Mouse (Mus musculus): Measurements from ENCODE around the gene Prkcz. TPM values are rescaled to one million over a fixed set of nuclear protein-coding genes. Genes with fewer than 3 reads are reported as not detected.
A peak's percentile ranks its signal among the peaks of the same experiment; 100 is the strongest.
"Not testable (repeated sequence)": the region's sequence is repeated elsewhere in the genome, so short reads cannot be mapped to it uniquely, and the experiment has no call there.

Prkcz gene
- polyA plus RNA-seq, 1 experiment from 2014 or later = 63.3 TPM

- H3K36me3 ChIP-seq = no peaks in the 10 kb centered on the region
- 82% methylated on average over 7 of the region's 7 CpGs for WGBS
- no peak overlapping the region for H3K27ac ChIP-seq
- no peaks in the 10 kb centered on the region for H3K4me1 ChIP-seq (replicated peaks)
- no peaks in the 10 kb centered on the region for H3K9me3 ChIP-seq
- peaks cover 27% of the 10 kb centered on the region for H3K27me3 ChIP-seq
- ATAC-seq (ENCODE audit: low FRiP score) = no peak
- H3K9ac ChIP-seq = no peak overlapping the region
- no peak overlapping the region for H3K4me3 ChIP-seq
- H3K4me2 ChIP-seq = no peak overlapping the region
These were observed 6.6 kb downstream of the Prkcz start for GRCm38 (mm10) chr4:155354546-155354945.

GRCm38 (mm10) chr4:155354035-155354434 is 7.1 kb downstream of the Prkcz start:
- Histone ChIP-seq H3K27me3 (peaks cover 22% of the 10 kb centered on the region), H3K36me3 (no peaks in the 10 kb centered on the region), H3K4me1 (replicated peaks) (no peaks in the 10 kb centered on the region), H3K9ac (no peak overlapping the region), H3K9me3 (no peaks in the 10 kb centered on the region), H3K4me2 (no peak overlapping the region), H3K4me3 (no peak overlapping the region), H3K27ac (no peak overlapping the region)
- WGBS = 88% methylated on average over 6 of the region's 6 CpGs
- ATAC-seq (ENCODE audit: low FRiP score) = no peak

- no peaks in the 10 kb centered on the region for H3K4me1 ChIP-seq (replicated peaks)
- H3K27ac ChIP-seq = no peak overlapping the region
- no peaks in the 10 kb centered on the region for H3K9me3 ChIP-seq
- peaks cover 7% of the 10 kb centered on the region; the same call in 1 of the 2 replicates for H3K27me3 ChIP-seq
- no peak overlapping the region for H3K9ac ChIP-seq
- no peak overlapping the region for H3K4me3 ChIP-seq
- no peak overlapping the region for H3K4me2 ChIP-seq
- 95% methylated on average over 3 of the region's 3 CpGs for WGBS
- ATAC-seq (ENCODE audit: low FRiP score) = no peak
- H3K36me3 ChIP-seq = no peaks in the 10 kb centered on the region
These were observed 8.6 kb downstream of the Prkcz start for GRCm38 (mm10) chr4:155352581-155352980.

GRCm38 (mm10) chr4:155346350-155346749 is 14.8 kb downstream of the Prkcz start:
- Histone ChIP-seq H3K27me3 (peaks cover 3% of the 10 kb centered on the region; the same call in 1 of the 2 replicates), H3K4me3 (peak overlapping the region; percentile 70; the same call in 1 of the 2 replicates)

GRCm38 (mm10) chr4:155345608-155345953 is 15.6 kb downstream of the Prkcz start:
- Histone ChIP-seq H3K9me3 (no peaks in the 10 kb centered on the region), H3K9ac (peak overlapping the region; percentile 93), H3K4me1 (replicated peaks) (peaks cover 28% of the 10 kb centered on the region), H3K4me2 (peak overlapping the region; percentile 75), H3K27me3 (peaks cover 3% of the 10 kb centered on the region; the same call in 1 of the 2 replicates), H3K27ac (peak overlapping the region; percentile 96), H3K36me3 (no peaks in the 10 kb centered on the region), H3K4me3 (peak overlapping the region; percentile 70)
- under 1% methylated on average over 16 of the region's 16 CpGs for whole genome bisulfite sequencing
- ATAC-seq (ENCODE audit: low FRiP score) = peak; percentile 93

More at GRCm38 (mm10) chr4:155346350-155346749, 14.8 kb downstream of the Prkcz start:
- Histone ChIP-seq H3K27ac (peak overlapping the region; percentile 96), H3K9me3 (no peaks in the 10 kb centered on the region), H3K4me2 (peak overlapping the region; percentile 75), H3K4me1 (replicated peaks) (peaks cover 28% of the 10 kb centered on the region), H3K9ac (peak overlapping the region; percentile 93; the same call in 1 of the 2 replicates), H3K36me3 (no peaks in the 10 kb centered on the region)
- 93% methylated on average over 12 of the region's 12 CpGs for WGBS
- ATAC-seq (ENCODE audit: low FRiP score) = no peak

- Histone ChIP-seq H3K36me3 (no peaks in the 10 kb centered on the region), H3K4me2 (peak overlapping the region; percentile 75), H3K9me3 (no peaks in the 10 kb centered on the region), H3K9ac (peak overlapping the region; percentile 93), H3K27ac (peak overlapping the region; percentile 96), H3K4me1 (replicated peaks) (peaks cover 28% of the 10 kb centered on the region), H3K27me3 (peaks cover 3% of the 10 kb centered on the region; the same call in 1 of the 2 replicates), H3K4me3 (peak overlapping the region; percentile 70)
- peak; percentile 75 for ATAC-seq (ENCODE audit: low FRiP score)
- 5% methylated on average over 47 of the region's 47 CpGs for whole genome bisulfite sequencing
These were observed 16.2 kb downstream of the Prkcz start for GRCm38 (mm10) chr4:155344716-155345607.

- H3K4me3 ChIP-seq = peak overlapping the region; percentile 70
- peaks cover 3% of the 10 kb centered on the region; the same call in 1 of the 2 replicates for H3K27me3 ChIP-seq
- H3K36me3 ChIP-seq = no peaks in the 10 kb centered on the region
- H3K4me1 ChIP-seq (replicated peaks) = peaks cover 28% of the 10 kb centered on the region
- H3K27ac ChIP-seq = peak overlapping the region; percentile 96
- 51% methylated on average over 3 of the region's 3 CpGs for WGBS
- peak overlapping the region; percentile 93 for H3K9ac ChIP-seq
- peak overlapping the region; percentile 75 for H3K4me2 ChIP-seq
- H3K9me3 ChIP-seq = no peaks in the 10 kb centered on the region
- ATAC-seq (ENCODE audit: low FRiP score) = no peak
These were observed 16.9 kb downstream of the Prkcz start for GRCm38 (mm10) chr4:155344299-155344600.

DNA sequence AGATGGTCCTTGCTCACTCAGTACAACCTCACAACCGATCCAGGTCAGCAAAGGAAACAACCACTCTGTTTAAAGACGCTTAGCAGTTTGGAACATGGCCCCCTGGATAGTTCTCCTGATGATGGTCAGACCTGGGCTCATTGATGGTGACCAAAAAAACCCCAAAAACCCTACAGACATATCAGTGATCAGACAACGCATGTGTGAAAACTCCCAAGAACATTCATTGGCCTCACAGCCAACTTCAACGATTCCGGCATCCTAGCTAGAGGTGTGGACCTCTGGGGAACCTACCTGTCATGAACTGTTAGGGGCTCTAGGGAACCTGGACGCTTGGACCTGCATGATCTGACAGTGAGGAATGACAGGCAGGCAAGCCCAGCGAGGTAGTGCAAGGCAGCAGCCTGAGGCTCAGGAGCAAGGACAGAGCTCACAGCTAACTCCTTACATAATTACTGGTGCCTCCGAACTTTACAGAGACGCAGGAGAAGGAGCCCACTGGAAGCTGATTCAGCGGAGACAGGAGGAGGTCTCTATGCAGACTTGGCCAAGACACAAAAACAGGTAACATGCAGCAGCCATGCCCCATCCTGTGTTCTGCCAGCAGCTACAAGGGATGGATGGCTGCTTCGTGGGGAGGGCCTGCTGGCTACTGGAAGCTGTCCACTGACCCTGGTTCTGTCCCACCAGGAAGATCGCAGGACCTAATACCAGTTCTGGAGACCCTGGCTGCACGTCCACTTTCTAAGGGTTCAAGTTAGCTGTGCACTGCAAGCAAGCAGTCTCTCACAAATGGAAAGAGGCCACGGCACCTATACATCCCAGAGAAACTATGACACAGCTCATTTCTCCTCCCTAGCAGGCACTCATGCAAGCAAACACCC is 17.5 kb downstream of the Prkcz start:
- WGBS = 74% methylated on average over 14 of the region's 14 CpGs
- peak overlapping the region; percentile 93 for H3K9ac ChIP-seq
- peak overlapping the region; percentile 75 for H3K4me2 ChIP-seq
- H3K9me3 ChIP-seq = no peaks in the 10 kb centered on the region
- no peak for ATAC-seq (ENCODE audit: low FRiP score)
- H3K36me3 ChIP-seq = no peaks in the 10 kb centered on the region
- peaks cover 28% of the 10 kb centered on the region for H3K4me1 ChIP-seq (replicated peaks)
- H3K4me3 ChIP-seq = peak overlapping the region; percentile 70
- peaks cover 3% of the 10 kb centered on the region; the same call in 1 of the 2 replicates for H3K27me3 ChIP-seq
- peak overlapping the region; percentile 96 for H3K27ac ChIP-seq

DNA sequence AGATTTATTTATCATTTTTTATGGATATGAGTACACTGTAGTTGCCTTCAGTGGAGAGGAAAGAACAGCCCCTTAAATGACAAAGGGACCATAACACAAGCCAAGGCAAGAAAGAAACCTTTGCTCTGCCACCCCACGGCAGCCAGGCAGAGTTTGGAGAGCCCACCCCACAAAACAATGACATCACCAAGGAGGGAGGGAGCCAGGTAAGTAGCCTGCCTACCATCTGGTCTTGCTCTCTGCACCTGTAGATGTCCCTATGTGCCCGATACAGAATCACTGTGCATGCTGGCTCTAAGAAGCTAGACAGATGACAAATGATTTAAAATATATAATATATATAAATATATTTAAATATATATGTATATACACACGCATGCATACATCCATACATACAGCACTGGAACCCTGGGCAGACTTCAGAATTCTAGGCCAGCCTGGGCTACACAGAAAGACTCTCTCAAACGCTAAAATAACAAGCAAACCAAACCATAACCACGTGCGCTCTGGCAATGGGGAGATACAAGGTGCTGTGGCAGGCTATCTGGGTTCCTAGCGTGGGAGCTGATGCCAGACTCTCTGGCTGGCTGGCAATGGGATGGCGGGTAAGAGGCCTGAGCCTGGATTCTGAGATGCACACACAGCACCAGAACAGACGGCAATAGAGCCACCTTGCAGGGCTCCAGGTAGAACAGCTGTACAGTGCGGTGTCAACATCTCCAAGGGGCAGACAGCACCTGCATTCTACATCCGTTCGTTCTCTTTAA is 24.7 kb downstream of the Prkcz start:
- H3K36me3 ChIP-seq = no peaks in the 10 kb centered on the region
- no peak overlapping the region for H3K9ac ChIP-seq
- 92% methylated on average over 12 of the region's 12 CpGs for whole genome bisulfite sequencing
- no peaks in the 10 kb centered on the region for H3K9me3 ChIP-seq
- no peak overlapping the region for H3K27ac ChIP-seq
- H3K4me2 ChIP-seq = no peak overlapping the region
- no peaks in the 10 kb centered on the region for H3K27me3 ChIP-seq
- H3K4me3 ChIP-seq = no peak overlapping the region
- no peaks in the 10 kb centered on the region for H3K4me1 ChIP-seq (replicated peaks)
- ATAC-seq (ENCODE audit: low FRiP score) = no peak

DNA sequence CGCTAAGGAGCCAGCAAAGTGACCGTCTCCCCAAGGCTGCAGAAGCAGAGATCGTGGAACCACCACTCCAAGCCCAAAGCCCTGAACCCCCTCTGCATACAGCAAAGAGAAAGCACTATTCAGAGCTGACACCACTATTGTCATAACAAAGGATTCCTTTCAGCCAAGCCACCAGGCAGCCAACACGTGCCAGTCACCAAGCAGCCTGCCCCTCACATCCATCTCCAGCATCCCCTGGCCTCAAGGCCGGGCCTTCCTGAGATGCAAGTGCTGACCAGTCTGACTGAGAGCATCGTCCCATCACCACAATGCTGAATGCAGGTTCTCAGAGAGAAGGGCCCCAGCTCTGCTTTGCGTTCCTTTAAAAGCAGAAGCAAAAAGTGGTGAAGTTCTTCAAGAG is 28.9 kb downstream of the Prkcz start:
- H3K4me2 ChIP-seq = no peak overlapping the region
- no peaks in the 10 kb centered on the region for H3K27me3 ChIP-seq
- no peaks in the 10 kb centered on the region for H3K4me1 ChIP-seq (replicated peaks)
- 32% methylated on average over 7 of the region's 7 CpGs for WGBS
- H3K9ac ChIP-seq = no peak overlapping the region
- H3K36me3 ChIP-seq = no peaks in the 10 kb centered on the region
- ATAC-seq (ENCODE audit: low FRiP score) = no peak
- no peaks in the 10 kb centered on the region for H3K9me3 ChIP-seq
- H3K4me3 ChIP-seq = no peak overlapping the region
- H3K27ac ChIP-seq = no peak overlapping the region

- H3K27ac ChIP-seq; H3K36me3 ChIP-seq; H3K4me3 ChIP-seq; H3K4me2 ChIP-seq; ATAC-seq (ENCODE audit: low FRiP score); H3K27me3 ChIP-seq; H3K9me3 ChIP-seq; H3K9ac ChIP-seq: not testable (repeated sequence)
- 87% methylated on average over 11 of the region's 11 CpGs for WGBS
- peaks cover 13% of the 10 kb centered on the region for H3K4me1 ChIP-seq (replicated peaks)
These were observed 32.8 kb downstream of the Prkcz start for GRCm38 (mm10) chr4:155328385-155328784.

GRCm38 (mm10) chr4:155325773-155326172 is 35.4 kb downstream of the Prkcz start:
- no peak overlapping the region for H3K27ac ChIP-seq
- peaks cover 32% of the 10 kb centered on the region for H3K4me1 ChIP-seq (replicated peaks)
- H3K9me3 ChIP-seq = no peaks in the 10 kb centered on the region
- no peak overlapping the region for H3K4me3 ChIP-seq
- H3K27me3 ChIP-seq = no peaks in the 10 kb centered on the region
- H3K9ac ChIP-seq = no peak overlapping the region
- WGBS = 66% methylated on average over 5 of the region's 5 CpGs
- no peak for ATAC-seq (ENCODE audit: low FRiP score)
- H3K36me3 ChIP-seq = no peaks in the 10 kb centered on the region
- H3K4me2 ChIP-seq = no peak overlapping the region
